ENCODE assay signal across 24 mouse cellular contexts in genomic region chr15:82217980-82218379, GRCm38 (mm10). TPM values are rescaled to one million over a fixed set of nuclear protein-coding genes. Genes with fewer than 3 reads are reported as not detected.
"Had no signal": no experiment of that assay in that cellular context is flagged by ENCODE, and none has a peak within 500 bp of the region (broad histone marks: within the 10 kb centered on the region; RNA-seq: fewer than 3 reads in every experiment).

No protein-coding gene starts in this region.

- ATAC-seq: midbrain, embryonic 13.5 days; midbrain, embryonic 16.5 days had no signal

- H3K9me3 ChIP-seq: megakaryocyte, embryonic 14.5 days; midbrain, embryonic 13.5 days; neural tube, embryonic 13.5 days; neural tube, embryonic 15.5 days; stomach, embryonic 15.5 days had no signal

- H3K9ac ChIP-seq: liver, embryonic 14.5 days; lung, embryonic 14.5 days; midbrain, embryonic 13.5 days; neural tube, embryonic 13.5 days; neural tube, embryonic 15.5 days; stomach, embryonic 15.5 days had no signal

- H3K4me1 ChIP-seq: stomach, embryonic 15.5 days had no signal

- DNase-seq: lung, adult 18-20 months; lung, embryonic 14.5 days; lung, postnatal 14 days; lung, postnatal 36 days; retina, postnatal 1 day; right cerebral cortex, adult 18-20 months; right cerebral cortex, postnatal 25 days; thymus, adult 2 months; thymus, postnatal 25 days; thymus, postnatal 4 days had no signal

- H3K36me3 ChIP-seq: midbrain, embryonic 13.5 days; neural tube, embryonic 13.5 days; neural tube, embryonic 15.5 days; stomach, embryonic 15.5 days had no signal

- H3K4me2 ChIP-seq: lung, embryonic 14.5 days; midbrain, embryonic 11.5 days; midbrain, embryonic 13.5 days; neural tube, embryonic 13.5 days; neural tube, embryonic 15.5 days; stomach, embryonic 15.5 days had no signal

- H3K27ac ChIP-seq: liver, embryonic 14.5 days; macrophage; midbrain, embryonic 13.5 days; neural tube, embryonic 13.5 days; neural tube, embryonic 15.5 days; stomach, embryonic 15.5 days; stomach, postnatal 0 days had no signal

- H3K4me3 ChIP-seq: megakaryocyte, embryonic 14.5 days; midbrain, embryonic 13.5 days; myocyte; neural tube, embryonic 13.5 days; neural tube, embryonic 15.5 days; stomach, embryonic 15.5 days had no signal

RNA-seq across cellular contexts. Expression of gene Shisa8, which starts 5.4 kb away (rescaled TPM):
- polyA plus RNA-seq: macrophage had no signal

RNA-seq across cellular contexts. Expression of gene Tnfrsf13c, which starts 6.2 kb away (rescaled TPM):
- polyA plus RNA-seq: lung, embryonic 14.5 days; lung, embryonic 16.5 days; midbrain, embryonic 13.5 days; stomach, postnatal 0 days had no signal

RNA-seq across cellular contexts. Expression of gene 1500009C09Rik, which starts 34.2 kb away (rescaled TPM):
- total RNA-seq: megakaryocyte progenitor cell, adult 5-6 weeks had no signal
- polyA plus RNA-seq: liver, embryonic 16.5 days; lung, embryonic 14.5 days; lung, embryonic 16.5 days; macrophage; myocyte; stomach, embryonic 15.5 days had no signal
